Mouse (Mus musculus): ENCODE results near the gene Rnf145. TPM values are rescaled to one million over a fixed set of nuclear protein-coding genes. Genes with fewer than 3 reads are reported as not detected.

The Rnf145 gene
- total RNA-seq (2023): 10 to 100 TPM; 51.6 to 59.0 TPM

DNA sequence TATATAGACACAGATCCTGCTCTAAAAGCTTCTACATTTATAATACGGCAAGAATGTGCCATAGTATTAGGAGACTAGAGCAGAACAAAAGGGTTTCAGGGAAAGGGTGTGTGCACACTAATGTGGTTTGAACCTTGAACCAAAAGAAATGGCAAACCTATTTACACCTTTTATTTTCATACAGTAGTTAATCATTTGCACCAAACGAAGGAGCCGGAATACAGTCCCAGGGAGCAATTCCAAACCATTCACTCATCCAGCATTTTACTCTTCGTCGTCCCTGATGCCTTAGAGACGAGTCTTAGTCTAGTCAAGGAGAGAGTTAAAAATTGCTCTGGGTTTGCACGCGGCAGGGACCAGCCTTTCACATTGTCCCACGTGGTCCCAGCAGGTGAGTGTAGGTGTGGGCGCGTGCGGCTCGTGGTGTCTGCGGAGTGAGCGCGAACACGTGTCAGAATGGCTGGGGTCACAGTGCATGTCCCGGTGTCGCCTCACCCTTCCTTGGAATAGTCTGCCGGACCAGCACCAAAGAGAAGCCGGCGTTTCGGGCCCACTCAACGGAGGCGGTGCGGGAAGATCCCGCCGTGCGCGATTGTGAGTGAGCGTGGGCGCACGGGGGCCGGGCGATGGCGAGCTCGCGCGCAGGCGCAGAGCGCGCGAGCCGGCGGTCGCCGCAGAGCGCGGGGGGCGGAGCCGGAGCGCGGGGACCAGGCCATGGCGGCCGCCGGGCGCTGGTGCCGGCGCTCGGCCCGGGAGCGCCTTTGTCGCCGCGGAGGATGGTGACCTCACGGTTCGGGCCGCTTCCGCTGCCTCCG is at the start of gene Rnf145:
TSS of gene Rnf145 (plus strand) at position 684 of the 815 bp plus-strand sequence.

DNA sequence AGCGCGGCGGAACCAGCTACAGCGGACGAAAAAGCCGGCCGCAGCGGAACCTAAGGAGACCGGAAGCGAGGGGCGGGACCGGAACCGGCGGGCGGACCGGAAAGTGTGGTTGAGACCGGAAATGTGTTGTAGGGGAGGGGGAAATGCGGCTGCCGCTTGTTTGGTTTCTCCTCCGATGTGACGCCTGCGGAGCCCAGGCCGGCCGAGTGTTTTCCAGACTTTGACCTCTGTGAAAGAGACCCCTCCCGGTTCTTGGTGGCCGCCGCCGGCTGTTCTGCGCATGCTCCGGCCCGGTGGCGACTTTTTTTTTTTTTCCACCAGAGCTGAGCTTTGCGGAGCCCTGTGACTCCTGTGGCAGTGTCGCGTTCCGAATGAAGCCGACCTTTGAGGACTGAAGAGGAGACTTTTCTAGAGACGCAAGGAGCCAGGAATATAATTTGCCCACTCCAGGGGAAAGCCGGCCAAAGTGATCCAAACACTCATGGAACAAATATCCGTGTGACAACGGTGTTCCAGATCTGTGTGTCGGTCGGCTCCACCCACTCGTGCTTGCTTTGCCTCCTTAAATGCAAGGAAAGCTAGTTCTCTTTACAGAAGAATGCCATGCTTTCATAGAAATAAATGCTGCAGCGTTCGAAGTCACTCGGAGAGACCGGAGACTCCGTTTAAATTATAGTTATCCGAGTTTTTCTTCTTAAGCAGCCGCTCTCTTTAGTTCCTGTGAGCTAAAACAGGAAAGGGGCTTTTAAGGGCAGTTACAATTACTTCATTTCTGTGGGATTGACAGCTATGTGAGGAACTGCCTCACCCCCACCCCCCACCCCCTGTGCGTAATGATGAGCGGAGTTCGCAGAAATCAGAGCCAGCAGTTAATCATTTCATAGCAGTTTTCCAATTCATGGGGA is 48.1 kb upstream of the Rnf145 start, which contains the start of gene Ublcp1:
TSS of gene Ublcp1 (minus strand) at position 67 of the 905 bp plus-strand sequence.

Other genes with a start within 250 kb of the Rnf145 start
- gene Il12b, start 118.9 kb upstream of the Rnf145 start, total RNA-seq (2023): not detected
- 10 to 100 TPM; 26.5 to 27.3 TPM for gene Ublcp1, start 48.5 kb upstream of the Rnf145 start, total RNA-seq (2023)
- gene Ebf1, start 98.4 kb downstream of the Rnf145 start, total RNA-seq (2023): 10 to 100 TPM in 1 of 2 experiments, 1 to 10 TPM in 1; 3.3 to 11.7 TPM

Measured in neutrophil, adult 59 days (primary cell).